Mouse (Mus musculus) midbrain, postnatal 0 days (tissue): ENCODE measurements at regions not wholly inside any gene's neighbourhood (a gene's known extent, or its start where the extent isn't known, plus 50 kb on each side); places are given as distances from the start of the nearest gene placed in this dataset.

ENCODE experiments used
- ATAC-seq: fragments of 200-750 bp; cut with Nextera tagmentation; 2 replicates; pipeline ENCODE4 v1.8.0; 2017; ENCODE audit warnings: moderate number of reproducible peaks, mild to moderate bottlenecking, moderate TSS enrichment, moderate library complexity; ENCODE audit not compliant: low FRiP score
- DNase-seq: peaks from one replicate; pipeline ENCODE4 v3.0.0-alpha.2; 2015; ENCODE audit warnings: low spot score
- H3K27ac ChIP-seq: fragments of 300-500 bp; sonication (generic); 2 replicates; pipeline ENCODE4 v1.5.1; 2014; ENCODE audit warnings: low read depth, mild to moderate bottlenecking, low read length, mixed read lengths
- H3K27me3 ChIP-seq: fragments of 300-500 bp; sonication (generic); 2 replicates; pipeline ENCODE4 v1.6.1; 2014; ENCODE audit warnings: low read length, control low read depth, mixed read lengths; ENCODE audit not compliant: insufficient read depth
- H3K36me3 ChIP-seq: fragments of 300-500 bp; sonication (generic); 2 replicates; pipeline ENCODE4 v1.6.1; 2014; ENCODE audit warnings: low read length, control low read depth, mixed read lengths; ENCODE audit not compliant: insufficient read depth
- H3K4me1 ChIP-seq: fragments of 300-500 bp; sonication (generic); 2 replicates; pipeline ENCODE4 v1.6.1; 2014; ENCODE audit warnings: mild to moderate bottlenecking, control low read depth, antibody characterized with exemption, low read length, mixed read lengths; ENCODE audit not compliant: insufficient read depth
- H3K4me2 ChIP-seq: fragments of 300-500 bp; sonication (generic); 2 replicates; pipeline ENCODE4 v1.6.1; 2014; ENCODE audit warnings: low read depth, mild to moderate bottlenecking, low read length, mixed read lengths; ENCODE audit not compliant: poor library complexity, severe bottlenecking
- H3K4me3 ChIP-seq: fragments of 300-500 bp; sonication (generic); 2 replicates; pipeline ENCODE4 v1.5.1; 2014; ENCODE audit warnings: low read depth, mild to moderate bottlenecking, low read length, moderate library complexity
- H3K9ac ChIP-seq: fragments of 300-500 bp; sonication (generic); replicated peaks from 2 replicates; pipeline ENCODE4 v1.6.1; 2014; ENCODE audit warnings: mild to moderate bottlenecking, low read length, moderate library complexity, mixed read lengths; ENCODE audit not compliant: poor library complexity, severe bottlenecking
- H3K9me3 ChIP-seq: fragments of 300-500 bp; sonication (generic); 2 replicates; pipeline ENCODE4 v1.6.1; 2016; ENCODE audit warnings: low read length, control low read depth
- CTCF ChIP-seq: IDR thresholded peaks from 2 replicates; pipeline ENCODE4 v1.5.1; 2016; ENCODE audit warnings: antibody characterized with exemption, mild to moderate bottlenecking
- WGBS: fragments of 180-500 bp; shearing (Covaris S2); extraction: QIAGEN DNeasy Blood & Tissue Kit; methylation state at CpG from one replicate; pipeline ENCODE4 v1.1.7; 2014; 5-methylcytosine and 5-hydroxymethylcytosine counted together

- no peak overlapping the region for H3K4me3 ChIP-seq
- no peaks in the 10 kb centered on the region for H3K9me3 ChIP-seq
- ATAC-seq (no peak), DNase-seq (no peak)
- H3K4me1 ChIP-seq = no peaks in the 10 kb centered on the region
- H3K27ac ChIP-seq = no peak overlapping the region
- no peaks in the 10 kb centered on the region for H3K36me3 ChIP-seq
- H3K4me2 ChIP-seq = no peak overlapping the region
- no peaks in the 10 kb centered on the region for H3K27me3 ChIP-seq
- H3K9ac ChIP-seq = no peak overlapping the region
- 68% methylated on average over 1 of the region's 1 CpGs for WGBS
- no peak for TF ChIP-seq CTCF
These were observed 427.1 kb upstream of the Map3k7 start for GRCm38 (mm10) chr4:31536811-31537210.

GRCm38 (mm10) chr4:31553780-31554394 is 410.0 kb upstream of the Map3k7 start:
- no peak for TF ChIP-seq CTCF
- no peak overlapping the region for H3K4me3 ChIP-seq
- ATAC-seq = no peak
- no peak overlapping the region for H3K9ac ChIP-seq
- no peak overlapping the region for H3K27ac ChIP-seq
- no peaks in the 10 kb centered on the region for H3K36me3 ChIP-seq
- WGBS = 87% methylated on average over 16 of the region's 16 CpGs
- no peak overlapping the region for H3K4me2 ChIP-seq
- H3K27me3 ChIP-seq = no peaks in the 10 kb centered on the region
- H3K4me1 ChIP-seq = no peaks in the 10 kb centered on the region
- no peaks in the 10 kb centered on the region for H3K9me3 ChIP-seq
- DNase-seq = no peak

- no peak for TF ChIP-seq CTCF
- Histone ChIP-seq H3K27me3 (no peaks in the 10 kb centered on the region), H3K4me2 (no peak overlapping the region), H3K4me1 (no peaks in the 10 kb centered on the region), H3K9me3 (no peaks in the 10 kb centered on the region), H3K9ac (no peak overlapping the region), H3K27ac (no peak overlapping the region), H3K4me3 (no peak overlapping the region), H3K36me3 (no peaks in the 10 kb centered on the region)
- ATAC-seq (no peak), DNase-seq (no peak)
- WGBS = 85% methylated on average over 1 of the region's 1 CpGs
These were observed 408.8 kb upstream of the Map3k7 start for GRCm38 (mm10) chr4:31555077-31555476.

- H3K4me1 ChIP-seq = no peaks in the 10 kb centered on the region
- DNase-seq (no peak), ATAC-seq (no peak)
- no peaks in the 10 kb centered on the region for H3K36me3 ChIP-seq
- no peak overlapping the region for H3K9ac ChIP-seq
- no peak overlapping the region for H3K4me2 ChIP-seq
- no peak overlapping the region for H3K4me3 ChIP-seq
- TF ChIP-seq CTCF = no peak
- H3K27me3 ChIP-seq = no peaks in the 10 kb centered on the region
- no peaks in the 10 kb centered on the region for H3K9me3 ChIP-seq
- 85% methylated on average over 7 of the region's 7 CpGs for WGBS
- H3K27ac ChIP-seq = no peak overlapping the region
These were observed 406.6 kb upstream of the Map3k7 start for GRCm38 (mm10) chr4:31557261-31557660.

DNA sequence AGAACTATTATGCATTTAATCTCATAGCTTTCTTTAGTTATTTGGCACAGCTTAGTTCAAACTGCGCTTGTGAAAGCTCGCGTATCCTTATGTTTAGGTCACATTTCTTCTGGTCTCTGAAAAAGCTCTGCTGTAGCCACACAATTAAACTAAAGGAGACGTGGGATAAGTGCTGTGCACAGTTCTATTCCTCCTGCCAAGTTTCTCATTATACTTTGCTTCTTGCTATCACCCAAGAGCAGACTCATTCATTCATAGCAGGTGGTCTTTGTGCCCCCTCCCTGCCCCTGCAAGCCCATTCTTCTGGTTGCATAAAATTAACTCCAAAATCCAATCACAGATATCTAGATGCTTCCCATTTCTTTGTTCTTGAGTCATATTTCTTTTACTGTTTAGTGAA is 403.6 kb upstream of the Map3k7 start:
- Histone ChIP-seq H3K9me3 (no peaks in the 10 kb centered on the region), H3K27ac (no peak overlapping the region), H3K36me3 (no peaks in the 10 kb centered on the region), H3K4me3 (no peak overlapping the region), H3K4me1 (no peaks in the 10 kb centered on the region), H3K4me2 (no peak overlapping the region), H3K9ac (no peak overlapping the region), H3K27me3 (no peaks in the 10 kb centered on the region)
- ATAC-seq = no peak
- 68% methylated on average over 4 of the region's 4 CpGs for WGBS
- DNase-seq = no peak
- no peak for TF ChIP-seq CTCF

- no peak overlapping the region for H3K4me2 ChIP-seq
- 92% methylated on average over 10 of the region's 10 CpGs for WGBS
These were observed 402.7 kb upstream of the Map3k7 start for GRCm38 (mm10) chr4:31561183-31561582.

More at GRCm38 (mm10) chr4:31561183-31561582, 402.7 kb upstream of the Map3k7 start:
- no peak overlapping the region for H3K9ac ChIP-seq
- no peak overlapping the region for H3K27ac ChIP-seq
- no peaks in the 10 kb centered on the region for H3K36me3 ChIP-seq
- DNase-seq = no peak
- H3K9me3 ChIP-seq = no peaks in the 10 kb centered on the region
- H3K4me1 ChIP-seq = no peaks in the 10 kb centered on the region
- no peaks in the 10 kb centered on the region for H3K27me3 ChIP-seq
- H3K4me3 ChIP-seq = no peak overlapping the region
- ATAC-seq = no peak
- TF ChIP-seq CTCF = no peak
